Mouse (Mus musculus) lung, postnatal 0 days (tissue): ENCODE results near the gene Rprd1b.

Experiments used
- CTCF ChIP-seq: IDR thresholded peaks from 2 replicates; pipeline ENCODE4 v1.5.1; 2016; ENCODE audit warnings: antibody characterized with exemption, mild to moderate bottlenecking
- EP300 ChIP-seq: IDR thresholded peaks from 2 replicates; pipeline ENCODE4 v1.6.1; 2016; ENCODE audit warnings: antibody characterized with exemption, mild to moderate bottlenecking, control low read depth

GRCm38 (mm10) chr2:158128461-158129130 is 100.3 kb downstream of the Rprd1b start:
- TF ChIP-seq CTCF: no peak
- TF ChIP-seq EP300: no peak
